Comparison of ENCODE assay signal across 26 mouse cellular contexts in the genomic region with DNA sequence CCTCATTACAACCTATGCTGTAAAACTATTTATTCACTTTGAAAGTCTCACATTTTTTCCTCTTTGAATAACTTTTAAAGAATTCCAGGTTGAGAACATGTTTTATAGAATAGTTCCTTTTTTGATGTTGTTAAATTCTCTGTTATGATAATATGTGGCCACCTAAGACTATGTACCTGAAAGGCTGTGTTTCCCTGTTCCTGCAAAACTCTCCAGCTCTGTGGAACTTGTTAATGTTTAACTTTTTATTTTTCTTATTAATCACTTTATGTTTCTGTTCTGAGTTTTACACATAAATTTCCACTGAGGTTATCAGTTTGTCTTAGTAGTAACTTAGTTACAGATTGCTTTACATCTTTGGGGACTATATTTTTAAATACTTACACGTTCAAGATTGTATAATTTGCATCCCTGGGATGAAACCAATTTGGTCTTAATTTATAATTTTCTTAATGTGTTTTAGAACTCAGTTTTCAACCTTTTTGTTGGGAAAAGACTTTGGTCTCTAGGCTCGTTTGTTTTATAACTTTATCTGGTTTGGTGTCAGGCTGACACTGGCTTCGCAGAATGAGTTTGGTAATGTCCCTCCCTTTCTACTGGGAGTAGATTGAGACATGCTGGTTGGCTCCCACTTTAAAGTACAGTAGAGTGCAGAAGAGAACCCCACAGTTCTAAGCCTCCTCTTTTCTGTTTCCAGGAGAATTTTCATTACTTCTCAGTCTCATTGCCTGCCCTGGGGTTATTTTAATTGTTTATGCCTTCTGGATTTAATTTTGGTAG.
"Had no signal": no experiment of that assay in that cellular context is flagged by ENCODE, and none has a peak within 500 bp of the region (broad histone marks: within the 10 kb centered on the region; RNA-seq: fewer than 3 reads in every experiment).

No protein-coding gene starts in this region.

- H3K9ac ChIP-seq: heart, embryonic 12.5 days; hindbrain, embryonic 12.5 days; hindbrain, embryonic 14.5 days; limb, embryonic 12.5 days; liver, embryonic 13.5 days; liver, embryonic 15.5 days; liver, postnatal 0 days had no signal

- H3K4me1 ChIP-seq: heart, embryonic 10.5 days; heart, embryonic 12.5 days; hindbrain, embryonic 12.5 days; limb, embryonic 10.5 days; limb, embryonic 12.5 days; liver, embryonic 13.5 days; liver, embryonic 15.5 days had no signal

- H3K4me3 ChIP-seq: gastrocnemius, adult 2 months; heart, embryonic 10.5 days; heart, embryonic 12.5 days; hindbrain, embryonic 10.5 days; hindbrain, embryonic 12.5 days; limb, embryonic 10.5 days; limb, embryonic 12.5 days; liver, embryonic 13.5 days; liver, embryonic 15.5 days had no signal

- H3K27me3 ChIP-seq: heart, embryonic 12.5 days; hindbrain, embryonic 12.5 days; limb, embryonic 12.5 days; liver, embryonic 13.5 days; liver, embryonic 15.5 days had no signal

- H3K27ac ChIP-seq: gastrocnemius, adult 2 months; heart, embryonic 10.5 days; hindbrain, embryonic 10.5 days; hindbrain, embryonic 12.5 days; hindbrain, embryonic 14.5 days; kidney, postnatal 0 days; limb, embryonic 10.5 days; limb, embryonic 12.5 days; liver, embryonic 13.5 days; liver, embryonic 15.5 days had no signal

- H3K36me3 ChIP-seq: heart, embryonic 10.5 days; heart, embryonic 12.5 days; hindbrain, embryonic 10.5 days; hindbrain, embryonic 12.5 days; limb, embryonic 10.5 days; limb, embryonic 12.5 days; liver, embryonic 13.5 days; liver, embryonic 15.5 days had no signal

- H3K9me3 ChIP-seq: heart, embryonic 10.5 days; heart, embryonic 12.5 days; hindbrain, embryonic 10.5 days; hindbrain, embryonic 12.5 days; limb, embryonic 10.5 days; limb, embryonic 12.5 days; liver, embryonic 13.5 days; liver, embryonic 15.5 days had no signal

- H3K4me2 ChIP-seq: heart, embryonic 12.5 days; hindbrain, embryonic 12.5 days; hindbrain, embryonic 14.5 days; limb, embryonic 12.5 days; liver, embryonic 13.5 days; liver, embryonic 15.5 days had no signal

- DNase-seq: gastrocnemius, adult 2 months; gastrocnemius, postnatal 10 days; gastrocnemius, postnatal 25 days; heart, adult 18-20 months; heart, postnatal 10 days; heart, postnatal 4 days; kidney, adult 18-20 months; kidney, adult 8-10 months; kidney, postnatal 14 days; kidney, postnatal 36 days; layer of hippocampus, adult 9-11 months; layer of hippocampus, postnatal 36 days; liver; liver, embryonic 13.5 days; liver, postnatal 0 days had no signal

- ATAC-seq: hindbrain, embryonic 16.5 days; inflammation-experienced regulatory T-cells, adult 6 months; liver, postnatal 0 days had no signal
